Mouse (Mus musculus) hindbrain, embryonic 12.5 days (tissue): ENCODE measurements at regions not wholly inside any gene's neighbourhood (a gene's known extent, or its start where the extent isn't known, plus 50 kb on each side); places are given as distances from the start of the nearest gene placed in this dataset.

Experiments used
- ATAC-seq: fragments of 200-750 bp; cut with Nextera tagmentation; 2 replicates; pipeline ENCODE4 v1.8.0; 2017; ENCODE audit warnings: moderate TSS enrichment; ENCODE audit not compliant: low FRiP score
- H3K27ac ChIP-seq: fragments of 300-500 bp; sonication (generic); 2 replicates; pipeline ENCODE4 v1.5.1; 2016; ENCODE audit warnings: mild to moderate bottlenecking
- H3K27me3 ChIP-seq: fragments of 300-500 bp; sonication (generic); 2 replicates; pipeline ENCODE4 v1.6.1; 2016; ENCODE audit warnings: mild to moderate bottlenecking
- H3K36me3 ChIP-seq: fragments of 300-500 bp; sonication (generic); 2 replicates; pipeline ENCODE4 v1.6.1; 2016; ENCODE audit warnings: mild to moderate bottlenecking
- H3K4me1 ChIP-seq: fragments of 300-500 bp; sonication (generic); 2 replicates; pipeline ENCODE4 v1.6.1; 2016
- H3K4me2 ChIP-seq: fragments of 300-500 bp; sonication (generic); replicated peaks from 2 replicates; pipeline ENCODE4 v1.6.1; 2016; ENCODE audit warnings: mild to moderate bottlenecking
- H3K4me3 ChIP-seq: fragments of 300-500 bp; sonication (generic); 2 replicates; pipeline ENCODE4 v1.5.1; 2016; ENCODE audit warnings: mild to moderate bottlenecking
- H3K9ac ChIP-seq: fragments of 300-500 bp; sonication (generic); 2 replicates; pipeline ENCODE4 v1.6.1; 2016; ENCODE audit warnings: mild to moderate bottlenecking, moderate library complexity
- H3K9me3 ChIP-seq: fragments of 300-500 bp; sonication (generic); replicated peaks from 2 replicates; pipeline ENCODE4 v1.6.1; 2016; ENCODE audit warnings: mild to moderate bottlenecking
- WGBS: fragments of 180-500 bp; shearing (Covaris S2); methylation state at CpG from one replicate; pipeline ENCODE4 v1.1.7; 2016; 5-methylcytosine and 5-hydroxymethylcytosine counted together

DNA sequence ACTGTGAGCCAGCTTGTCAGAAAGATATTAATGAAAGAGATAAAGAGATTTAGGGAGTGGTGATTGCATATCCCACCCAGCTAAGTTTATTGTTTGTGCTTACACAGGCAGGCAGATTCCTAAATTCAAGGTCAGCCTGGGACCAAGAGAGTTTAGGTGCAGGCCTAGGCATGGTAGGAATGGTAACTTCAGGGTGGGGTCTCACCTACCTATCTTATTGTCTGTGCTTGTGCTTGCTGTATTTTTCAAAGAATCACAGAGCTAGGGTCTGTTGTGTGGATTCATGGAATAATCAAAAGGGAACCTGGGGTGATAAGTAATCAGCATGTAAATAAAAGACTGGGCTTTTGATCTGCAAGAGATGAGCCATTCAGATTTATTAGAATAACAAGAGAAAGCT is 642.4 kb downstream of the Pkhd1 start:
- Histone ChIP-seq H3K4me3 (no peak overlapping the region), H3K27me3 (no peaks in the 10 kb centered on the region), H3K9me3 (no peaks in the 10 kb centered on the region), H3K27ac (no peak overlapping the region), H3K4me1 (no peaks in the 10 kb centered on the region), H3K36me3 (no peaks in the 10 kb centered on the region), H3K9ac (no peak overlapping the region), H3K4me2 (no peak overlapping the region)
- ATAC-seq, result no peak

DNA sequence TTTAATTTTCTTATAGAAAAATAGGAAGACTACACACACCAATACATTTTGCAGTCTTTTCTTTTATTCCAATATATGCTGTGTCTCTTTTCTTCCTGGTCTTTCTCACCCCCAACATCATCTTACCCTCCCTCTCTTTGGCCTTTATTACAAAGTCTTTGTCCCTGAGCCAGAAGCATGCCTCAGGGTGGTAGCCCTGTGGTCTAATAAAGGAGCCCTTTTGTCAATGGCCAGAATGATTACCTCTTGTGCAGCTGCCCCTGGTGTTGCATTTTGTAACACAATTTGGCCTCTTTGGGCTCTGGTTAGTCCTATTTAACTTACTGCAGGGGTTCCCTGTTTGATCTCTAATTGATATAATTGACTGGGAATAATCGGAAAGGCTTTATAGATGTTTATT is 636.7 kb downstream of the Pkhd1 start:
- ATAC-seq, result no peak; the same call in 1 of the 2 replicates

DNA sequence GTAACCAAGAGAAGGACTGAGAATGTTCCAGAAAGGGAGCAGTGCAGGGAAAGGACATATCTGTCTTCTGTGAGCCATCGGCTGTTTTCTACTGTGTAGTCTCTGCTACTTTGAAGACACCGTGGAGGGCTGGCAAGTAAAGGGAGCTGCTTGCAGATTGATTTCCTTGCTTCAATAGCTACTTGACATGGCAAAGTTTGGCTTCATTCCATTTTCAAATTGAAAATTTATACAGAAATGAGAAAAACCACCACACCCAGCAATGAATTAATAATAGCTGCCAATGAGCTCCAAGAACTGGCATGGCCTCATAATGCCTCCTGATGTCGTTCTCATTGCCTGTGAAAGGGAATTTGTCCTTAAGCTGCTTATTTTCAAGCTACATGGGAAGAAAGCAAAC is 635.1 kb downstream of the Pkhd1 start:
- 61% methylated on average over 3 of the region's 3 CpGs for WGBS

More for the DNA sequence above, 636.7 kb downstream of the Pkhd1 start:
- Histone ChIP-seq H3K36me3 (no peaks in the 10 kb centered on the region), H3K27ac (no peak overlapping the region), H3K4me2 (no peak overlapping the region), H3K9me3 (no peaks in the 10 kb centered on the region), H3K9ac (no peak overlapping the region), H3K4me1 (0 out of 2 replicates have a peak, but pooled peaks cover 2% of the 10 kb centered on the region), H3K4me3 (no peak overlapping the region), H3K27me3 (no peaks in the 10 kb centered on the region)
- 24% methylated on average over 1 of the region's 1 CpGs for WGBS

DNA sequence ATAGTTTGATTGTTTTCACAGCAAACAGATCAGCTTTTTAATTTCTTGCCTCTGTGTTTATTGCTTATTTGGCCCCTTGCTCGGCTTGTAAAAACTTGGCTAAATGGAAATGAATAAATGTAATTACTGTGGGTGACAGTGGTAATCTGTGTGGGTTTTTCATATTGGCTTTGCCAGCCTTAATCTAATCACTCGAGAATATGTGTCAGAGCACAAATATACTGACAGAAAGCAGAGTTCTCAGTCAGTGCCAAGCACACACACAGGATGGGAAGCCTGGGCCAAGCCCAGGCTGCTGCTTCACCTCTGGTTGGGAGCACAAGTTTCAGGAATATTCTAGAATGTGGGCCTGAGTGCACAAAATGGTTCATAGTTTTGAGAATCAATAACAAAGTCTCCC is 634.4 kb downstream of the Pkhd1 start:
- 49% methylated on average over 2 of the region's 2 CpGs for WGBS
- no peak for ATAC-seq
- Histone ChIP-seq H3K27me3 (no peaks in the 10 kb centered on the region), H3K4me1 (0 out of 2 replicates have a peak, but pooled peaks cover 2% of the 10 kb centered on the region), H3K4me3 (no peak overlapping the region), H3K9me3 (no peaks in the 10 kb centered on the region), H3K36me3 (no peaks in the 10 kb centered on the region), H3K9ac (no peak overlapping the region), H3K4me2 (no peak overlapping the region), H3K27ac (no peak overlapping the region)

More for the DNA sequence above, 635.1 kb downstream of the Pkhd1 start:
- H3K4me2 ChIP-seq, result no peak overlapping the region
- no peak overlapping the region for H3K9ac ChIP-seq
- no peaks in the 10 kb centered on the region for H3K36me3 ChIP-seq
- H3K4me3 ChIP-seq, result no peak overlapping the region
- no peak for ATAC-seq
- H3K27me3 ChIP-seq, result no peaks in the 10 kb centered on the region
- H3K27ac ChIP-seq, result no peak overlapping the region
- 0 out of 2 replicates have a peak, but pooled peaks cover 2% of the 10 kb centered on the region for H3K4me1 ChIP-seq
- no peaks in the 10 kb centered on the region for H3K9me3 ChIP-seq

DNA sequence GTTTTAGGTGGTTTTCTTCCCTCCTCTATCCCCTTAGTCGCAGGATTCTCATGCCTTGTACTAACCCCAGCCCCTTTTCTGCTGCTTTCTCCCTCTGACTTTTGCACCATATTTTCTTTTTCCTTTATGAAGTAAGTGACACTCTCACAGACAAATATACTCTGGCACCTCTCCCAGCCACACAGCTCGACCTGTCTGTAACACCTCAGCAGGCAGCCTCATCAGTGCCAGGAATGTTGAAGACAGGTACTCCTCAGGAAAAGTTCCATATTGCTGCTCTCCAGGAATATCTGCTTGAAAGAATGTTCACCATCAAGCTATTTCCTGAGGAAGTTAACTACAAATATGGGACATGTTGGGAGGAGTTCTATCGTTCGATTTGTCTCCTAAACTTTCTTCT is 627.9 kb downstream of the Pkhd1 start:
- no peak overlapping the region for H3K4me3 ChIP-seq
- H3K4me2 ChIP-seq, result no peak overlapping the region

More for the DNA sequence above, 627.9 kb downstream of the Pkhd1 start:
- Histone ChIP-seq H3K9me3 (no peaks in the 10 kb centered on the region), H3K4me1 (no peaks in the 10 kb centered on the region), H3K9ac (no peak overlapping the region), H3K27me3 (no peaks in the 10 kb centered on the region), H3K36me3 (no peaks in the 10 kb centered on the region), H3K27ac (no peak overlapping the region)
- WGBS, result 78% methylated on average over 4 of the region's 4 CpGs
- no peak for ATAC-seq
